Mouse (Mus musculus) CD4-positive naive resting alpha-beta T cell, adult 76 days (primary cell): ENCODE measurements around the gene Olfr859. TPM values are rescaled to one million over a fixed set of nuclear protein-coding genes. Genes with fewer than 3 reads are reported as not detected.

Experiments used
- total RNA-seq: library from RNA; stranded (reverse); gene quantifications from one replicate; pipeline ENCODE4 v1.2.4, GENCODE M21; 2023

Gene Olfr859
- total RNA-seq, result not detected

DNA sequence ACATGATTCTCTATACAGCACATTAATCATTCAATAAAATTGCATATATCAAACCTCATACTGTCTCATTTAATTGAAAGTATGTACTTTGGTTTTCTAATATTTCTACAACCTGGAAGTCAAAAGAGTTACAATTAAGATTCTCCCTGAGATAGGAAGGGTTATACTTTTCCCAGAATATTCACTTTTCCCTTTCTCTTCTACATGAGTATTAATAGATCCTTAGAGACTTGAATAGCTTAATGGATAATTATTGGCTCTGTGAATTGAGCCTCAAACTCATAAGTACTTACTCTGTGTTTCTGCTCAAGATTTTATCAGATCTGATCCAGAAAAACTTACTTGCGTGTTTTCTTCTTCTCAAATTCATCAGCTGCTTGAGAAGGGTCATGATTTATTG lies at the start of gene Olfr859:
Olfr859 (plus strand) TSS at position 301 of the 400 bp plus-strand sequence.

DNA sequence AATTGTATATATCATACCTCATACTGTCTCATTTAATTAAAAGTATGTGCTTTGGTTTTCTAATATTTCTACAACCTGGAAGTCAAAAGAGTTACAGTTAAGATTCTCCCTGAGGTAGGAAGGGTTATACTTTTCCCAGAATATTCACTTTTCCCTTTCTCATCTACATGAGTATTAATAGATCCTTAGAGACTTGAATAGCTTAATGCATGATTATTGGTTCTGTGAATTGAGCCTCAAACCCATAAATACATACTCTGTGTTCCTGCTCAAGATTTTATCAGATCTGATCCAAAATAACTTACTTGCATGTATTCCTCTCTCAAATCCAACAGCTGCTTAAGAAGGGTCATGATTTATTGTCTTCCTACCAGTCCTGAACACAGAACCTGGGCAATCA lies 24.7 kb upstream of the Olfr859 start, which contains the start of gene Olfr58:
Olfr58 (plus strand) TSS at position 301 of the 400 bp plus-strand sequence.

DNA sequence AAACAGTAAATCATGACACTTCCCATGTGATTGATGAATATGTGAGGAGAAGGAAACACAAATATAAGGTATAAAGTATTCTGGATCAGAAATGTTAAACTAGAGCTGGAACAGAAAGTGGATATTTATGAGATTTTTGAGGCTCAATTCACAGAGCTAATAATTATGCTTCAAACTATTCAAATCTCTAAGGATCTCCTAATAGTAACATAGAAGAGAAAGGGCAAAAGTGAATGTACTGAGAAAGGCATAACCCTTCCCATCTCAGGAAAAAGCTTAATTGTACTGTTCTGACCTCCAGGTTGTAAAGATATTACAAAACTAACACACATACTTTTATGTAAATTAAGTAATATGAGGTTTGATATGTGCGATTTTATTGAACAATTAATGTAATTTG lies 44.9 kb downstream of the Olfr859 start, which contains the start of gene Olfr860:
Olfr860 (minus strand) TSS at position 101 of the 400 bp plus-strand sequence.

Other genes with a start within 250 kb of the Olfr859 start
- not detected for gene Olfr854, start 237.5 kb upstream of the Olfr859 start, total RNA-seq
- gene Olfr855, start 222.3 kb upstream of the Olfr859 start, total RNA-seq, result not detected
- gene Zfp317, start 182.8 kb upstream of the Olfr859 start, total RNA-seq, result 35.3 TPM
- gene Olfr857, start 95.5 kb upstream of the Olfr859 start, total RNA-seq, result not detected
- not detected for gene Olfr58, start 24.6 kb upstream of the Olfr859 start, total RNA-seq
- not detected for gene Olfr860, start 44.8 kb downstream of the Olfr859 start, total RNA-seq
- not detected for gene Olfr862, start 83.1 kb downstream of the Olfr859 start, total RNA-seq
- gene Olfr77, start 112.0 kb downstream of the Olfr859 start, total RNA-seq, result not detected
- gene Olfr866, start 223.1 kb downstream of the Olfr859 start, total RNA-seq, result not detected